Mouse (Mus musculus) megakaryocyte, adult 5-6 weeks (primary cell): ENCODE data around the gene E130311K13Rik. TPM values are rescaled to one million over a fixed set of nuclear protein-coding genes. Genes with fewer than 3 reads are reported as not detected.

ENCODE experiments used
- ATAC-seq: 2 replicates; pipeline ENCODE4 v1.8.0; 2016; ENCODE audit warnings: mild to moderate bottlenecking, inconsistent platforms; ENCODE audit not compliant: poor library complexity, severe bottlenecking
- total RNA-seq, 2 experiments: library from RNA; stranded (forward) in 1 of 2; stranded (reverse) in 1 of 2; fragments of 153-499, 151-499 nt in 1 of 2; fragments of 221-1000, 200-1000 nt in 1 of 2; gene quantifications; 2 replicates each; pipeline versions ENCODE4 v1.2.3 to v1.2.4; 2015 to 2017

E130311K13Rik gene
- total RNA-seq (2015) (1.1 and 2.1 TPM in 2 replicates), total RNA-seq (2017) (2.0 and 3.0 TPM in 2 replicates)

DNA sequence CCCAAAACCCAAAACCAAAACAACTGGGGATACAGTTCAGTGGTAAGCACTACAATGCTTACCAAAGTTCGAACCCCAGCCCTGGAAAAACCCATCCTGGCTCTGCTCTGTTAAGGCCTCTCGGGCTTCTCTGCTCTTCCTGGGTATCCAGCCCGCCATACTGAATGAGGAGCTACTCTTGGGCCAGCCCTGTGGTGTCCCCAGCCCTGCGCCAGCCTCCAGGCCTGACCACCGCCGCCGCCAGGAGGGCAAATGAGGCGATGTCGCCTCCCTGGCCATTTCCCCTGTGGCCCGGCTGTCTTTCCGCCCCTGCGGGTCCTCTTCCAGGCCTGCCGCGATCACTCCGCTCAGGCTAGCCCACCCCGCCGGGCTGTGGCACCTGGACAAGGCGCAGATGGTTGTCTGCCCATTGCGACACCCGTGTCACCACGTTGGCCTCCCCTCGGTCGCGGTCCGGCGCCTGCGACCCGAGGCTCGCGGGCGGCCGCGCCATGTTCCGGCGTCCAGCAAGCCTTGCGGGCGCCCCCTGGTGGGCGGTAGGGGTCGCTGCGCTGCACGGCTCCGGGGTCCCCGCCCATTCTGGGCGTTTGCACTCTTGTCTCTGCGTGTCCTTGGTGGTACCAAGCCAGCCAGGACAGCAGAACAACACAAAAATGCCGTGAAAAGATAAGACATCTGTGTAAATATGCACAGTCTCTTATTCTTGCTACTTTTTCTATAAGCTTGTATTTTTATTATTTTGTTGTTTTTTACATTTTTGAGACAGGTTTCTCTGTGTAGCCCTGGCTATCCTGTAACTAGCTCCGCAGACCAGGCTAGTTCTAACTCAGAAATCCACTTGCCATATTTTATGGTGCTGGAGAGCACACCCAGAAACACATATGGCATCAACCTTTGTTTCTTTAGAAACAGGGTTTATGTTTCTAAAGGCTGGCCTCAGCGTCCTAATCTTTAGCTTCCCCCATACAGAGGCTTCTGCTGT, at the start of gene E130311K13Rik:
TSS of gene E130311K13Rik (minus strand) at position 595 of the 982 bp plus-strand sequence.
- ATAC-seq, result peak; percentile 97

DNA sequence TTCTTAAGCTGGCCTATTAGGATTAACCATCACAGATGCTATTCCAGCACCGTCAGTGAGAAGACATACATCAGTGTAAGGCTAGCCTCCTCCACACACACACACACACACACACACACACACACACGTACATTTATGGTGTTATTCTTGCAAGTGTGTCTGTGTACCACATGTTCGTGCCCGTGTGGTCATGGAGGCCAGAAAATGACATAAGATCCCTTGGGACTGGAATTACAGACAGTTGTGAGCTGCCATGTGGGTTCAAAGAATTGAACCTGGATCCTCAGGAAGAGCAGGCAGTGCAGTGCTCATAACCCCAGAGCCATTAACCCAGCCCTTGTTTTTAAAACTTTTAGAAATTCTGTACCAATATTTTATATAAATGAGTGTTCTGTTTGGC, 48.6 kb upstream of the E130311K13Rik start:
- ATAC-seq, result no peak

DNA sequence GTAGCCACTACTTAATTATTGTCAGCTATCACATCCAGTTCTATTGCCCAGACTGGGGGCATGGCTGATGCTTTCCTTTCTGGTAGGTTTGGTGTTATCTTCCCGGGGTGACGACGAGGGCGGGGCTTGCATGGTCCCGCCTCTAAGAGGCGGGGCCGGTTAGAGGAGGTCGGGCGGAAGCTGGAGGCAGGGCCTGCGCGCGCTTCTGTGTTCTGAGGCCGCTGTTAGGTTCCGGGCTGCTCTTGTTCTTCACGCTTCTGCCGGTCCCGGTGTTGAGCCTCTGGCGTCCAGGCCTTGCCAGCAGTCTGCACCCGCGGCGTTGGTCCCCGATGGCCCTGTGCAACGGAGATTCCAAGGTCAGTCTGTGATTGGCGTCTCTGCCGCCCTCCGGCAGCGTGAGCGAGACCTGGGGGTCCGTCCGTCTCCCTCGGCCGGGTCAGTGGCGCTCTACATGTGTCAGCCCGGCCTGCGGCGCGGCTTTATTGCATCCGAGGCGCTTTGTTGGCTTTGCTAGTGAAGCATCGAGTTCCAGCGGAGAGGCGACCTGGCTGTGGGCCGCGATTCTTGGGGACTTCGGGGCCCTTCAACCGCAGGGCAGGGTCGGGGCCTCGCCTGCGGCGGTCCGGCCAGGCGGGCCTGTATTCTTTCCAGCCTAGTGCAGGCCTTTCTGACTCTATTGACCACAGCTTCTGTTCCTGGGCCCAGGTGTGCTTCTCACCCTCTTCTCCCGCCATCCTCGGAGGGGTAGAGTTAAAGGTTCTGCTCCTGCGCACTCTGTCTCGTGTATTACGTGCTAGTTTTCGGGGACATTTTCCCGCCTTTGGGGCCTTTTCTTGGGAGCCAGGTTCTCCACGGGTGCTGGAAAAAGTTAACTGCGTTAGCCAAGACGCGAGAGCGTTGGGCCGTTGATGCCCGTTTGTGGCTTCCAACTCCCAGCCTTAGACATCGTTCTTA, 47.0 kb upstream of the E130311K13Rik start, which contains the start of gene Gmps:
TSS of gene Gmps (plus strand) at position 152 of the 954 bp plus-strand sequence.
- peak; percentile 99 for ATAC-seq

DNA sequence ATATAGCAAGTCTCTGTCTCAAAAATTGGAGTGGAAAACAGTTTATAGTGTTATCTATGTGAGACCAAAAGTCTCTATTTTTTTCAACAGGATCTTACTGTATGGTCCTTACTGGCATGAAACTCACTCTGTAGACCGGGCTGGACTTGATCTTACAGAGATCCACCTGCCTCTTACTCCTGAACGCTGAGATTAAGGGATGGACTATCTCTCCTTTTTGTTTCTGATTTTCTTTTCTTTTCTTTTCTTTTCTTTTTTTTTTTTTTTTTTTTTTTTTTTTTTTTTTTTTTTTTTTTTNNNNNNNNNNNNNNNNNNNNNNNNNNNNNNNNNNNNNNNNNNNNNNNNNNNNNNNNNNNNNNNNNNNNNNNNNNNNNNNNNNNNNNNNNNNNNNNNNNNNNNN, 36.7 kb upstream of the E130311K13Rik start:
- no peak for ATAC-seq

GRCm38 (mm10) chr3:63964922-63965249, 35.6 kb upstream of the E130311K13Rik start:
- ATAC-seq, result no peak

DNA sequence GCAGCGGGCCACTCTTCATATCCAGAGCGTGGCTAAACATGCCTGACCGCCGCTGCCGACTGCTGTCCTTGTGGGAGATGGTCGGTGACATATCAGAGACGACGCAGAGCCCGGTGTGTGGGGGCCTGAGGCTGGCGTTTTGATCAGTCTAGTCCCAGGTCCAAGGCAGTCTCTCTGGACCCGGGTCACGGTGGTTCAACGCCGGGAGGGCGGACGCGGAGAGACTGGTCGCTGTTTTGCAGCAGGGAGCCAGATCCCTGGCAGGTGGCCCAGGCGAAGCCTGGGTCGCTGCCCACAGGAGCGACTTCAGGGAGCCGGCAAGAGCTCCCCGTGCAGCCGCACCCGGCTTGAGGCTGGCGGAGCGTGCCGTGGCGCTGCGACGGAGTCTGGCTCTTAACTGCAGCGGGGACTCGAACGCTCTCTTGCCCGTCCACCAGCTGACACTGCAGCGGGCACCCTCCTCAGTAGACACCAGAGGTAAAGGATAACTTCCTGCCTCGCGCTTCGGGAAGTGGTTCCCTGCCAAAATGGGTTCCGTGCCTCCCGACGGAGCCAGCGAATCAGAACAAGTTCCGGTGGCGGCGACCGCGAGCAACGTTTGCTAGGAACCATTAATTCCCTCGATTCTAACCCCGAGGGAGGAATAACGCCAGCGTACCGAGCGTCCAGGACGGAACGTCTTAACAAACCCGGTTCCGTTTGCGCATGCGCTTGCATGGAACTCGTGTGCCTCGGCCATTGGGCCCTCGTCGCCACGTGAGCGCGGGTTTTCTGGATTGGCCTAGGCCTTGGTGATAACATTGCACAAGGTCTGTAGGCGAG, 35.0 kb upstream of the E130311K13Rik start, which contains the start of gene Slc33a1:
TSS of gene Slc33a1 (minus strand) at position 669 of the 822 bp plus-strand sequence.
- peak; percentile 95 for ATAC-seq

DNA sequence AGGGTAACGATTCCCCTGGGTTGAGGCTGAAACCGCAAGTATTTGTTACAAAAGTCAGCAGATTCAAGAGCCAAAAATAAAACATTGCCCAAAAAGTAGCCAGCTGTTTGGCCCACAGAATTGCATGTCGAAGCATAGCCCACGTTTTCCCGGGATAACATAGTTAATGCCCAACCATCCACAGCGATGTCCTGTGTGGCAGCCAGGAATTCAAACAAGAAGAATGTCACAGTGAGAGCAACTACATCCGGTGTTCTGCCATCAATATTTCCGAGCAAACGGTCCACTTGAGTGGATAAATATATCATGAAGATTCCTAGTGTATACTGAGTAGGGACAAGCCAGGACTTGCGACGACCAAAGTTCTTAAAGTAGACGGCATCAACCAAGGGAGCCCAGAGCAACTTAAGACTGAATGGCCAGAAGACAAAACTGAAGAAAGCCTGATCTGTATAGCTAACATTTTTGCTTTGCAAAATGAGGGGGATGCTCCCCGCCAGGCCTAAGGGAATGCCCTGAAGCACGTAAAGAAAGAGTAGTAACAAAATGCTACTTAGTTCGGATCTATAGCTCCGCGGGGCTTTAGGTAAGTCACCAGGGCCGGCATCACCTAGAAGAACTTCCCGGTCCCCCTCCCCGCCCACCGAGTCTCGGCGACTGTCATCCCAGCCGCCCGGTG, 34.3 kb upstream of the E130311K13Rik start:
- ATAC-seq, result peak; percentile 36

- no peak for ATAC-seq
Measured at GRCm38 (mm10) chr3:63949837-63950236, 20.6 kb upstream of the E130311K13Rik start.

DNA sequence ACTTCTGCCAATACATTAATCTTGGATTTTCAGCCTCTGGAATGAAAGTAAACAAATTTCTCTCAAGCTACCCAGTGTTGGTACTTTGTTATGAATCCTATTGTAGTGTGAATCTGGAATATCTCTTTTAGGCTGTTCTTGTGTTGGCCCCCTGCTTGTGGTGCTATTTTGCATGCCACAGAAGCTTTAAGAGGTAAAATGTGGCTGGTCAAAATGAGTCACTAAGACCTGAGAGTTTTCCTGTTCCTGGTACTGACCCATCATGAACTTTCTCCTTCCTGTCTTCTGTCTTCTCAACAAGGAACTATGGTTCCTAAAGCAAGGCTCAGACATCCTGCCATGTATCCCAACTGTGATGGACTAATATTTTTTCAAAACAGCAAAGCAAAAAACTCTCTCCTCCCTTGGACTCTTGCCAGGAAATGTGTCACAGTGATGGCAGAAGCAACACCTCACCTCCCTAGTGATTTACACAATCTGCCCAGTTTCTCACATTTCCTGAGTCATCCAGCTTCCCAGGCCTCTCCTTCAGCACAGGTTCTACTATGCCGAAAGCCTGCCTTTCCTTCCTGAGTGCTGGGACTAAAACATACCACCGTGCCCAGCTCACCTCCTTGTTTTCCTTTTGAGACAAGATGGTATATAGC, 12.1 kb upstream of the E130311K13Rik start:
- no peak for ATAC-seq

DNA sequence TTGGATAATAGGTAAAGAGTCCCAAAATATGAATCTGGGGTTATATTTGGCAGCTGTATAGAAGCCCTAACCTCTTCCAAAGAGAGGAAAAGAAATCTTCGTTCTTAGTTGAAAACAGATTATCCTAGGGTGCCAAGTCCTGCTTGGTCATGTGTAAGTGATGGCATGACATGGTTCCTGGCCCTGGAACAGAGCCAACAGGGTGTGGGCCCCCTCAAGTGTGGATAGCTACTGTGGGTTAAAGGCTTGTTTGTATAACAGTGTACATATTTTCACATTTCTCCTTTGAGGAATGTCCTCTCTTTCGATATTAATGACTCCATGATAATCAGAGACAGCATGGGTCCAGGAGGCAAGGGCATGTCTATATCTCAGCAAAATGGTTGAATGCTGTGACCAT, 9.7 kb upstream of the E130311K13Rik start:
- no peak for ATAC-seq

DNA sequence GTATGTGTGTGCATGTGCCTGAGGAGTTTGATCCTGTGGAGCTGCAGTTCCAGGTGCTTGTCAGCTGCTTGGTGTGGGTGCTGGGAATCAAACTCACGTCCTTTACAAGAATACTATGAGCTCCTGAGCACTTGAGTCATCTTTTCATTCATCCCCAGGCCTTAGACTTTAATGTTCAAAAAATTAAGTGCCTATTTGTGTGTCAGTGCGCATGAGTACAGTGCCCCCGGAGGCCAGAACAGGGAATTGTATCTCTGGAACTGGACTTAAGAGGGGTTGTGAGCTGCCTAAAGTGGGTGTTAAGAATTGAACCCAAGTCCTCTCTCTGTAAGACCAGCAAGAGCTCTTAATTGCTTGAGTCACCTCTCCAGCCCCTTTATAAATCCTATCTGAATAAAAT, 9.6 kb downstream of the E130311K13Rik start:
- peak; percentile 72 for ATAC-seq

GRCm38 (mm10) chr3:63910301-63910700, 19.0 kb downstream of the E130311K13Rik start:
- ATAC-seq, result no peak

DNA sequence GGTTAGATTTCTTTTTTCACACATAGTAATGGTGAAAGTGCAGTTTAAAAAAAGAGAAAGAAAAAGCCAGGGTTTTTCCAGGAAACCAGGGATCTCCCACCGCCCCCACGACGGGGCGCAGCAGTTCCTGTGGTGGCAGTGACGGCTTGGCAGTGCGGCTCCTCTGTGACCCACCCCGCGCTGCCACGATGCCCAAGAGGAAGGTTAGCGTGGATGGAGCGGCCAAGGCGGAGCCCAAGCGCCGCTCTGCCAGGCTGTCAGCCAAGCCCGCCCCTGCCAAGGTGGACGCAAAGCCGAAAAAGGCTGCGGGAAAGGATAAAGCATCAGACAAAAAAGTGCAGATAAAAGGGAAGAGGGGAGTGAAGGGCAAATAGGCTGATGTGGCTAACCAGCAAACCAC, 24.0 kb downstream of the E130311K13Rik start:
- ATAC-seq, result no peak

- ATAC-seq, result no peak
Measured at GRCm38 (mm10) chr3:63904157-63904556, 25.1 kb downstream of the E130311K13Rik start.

DNA sequence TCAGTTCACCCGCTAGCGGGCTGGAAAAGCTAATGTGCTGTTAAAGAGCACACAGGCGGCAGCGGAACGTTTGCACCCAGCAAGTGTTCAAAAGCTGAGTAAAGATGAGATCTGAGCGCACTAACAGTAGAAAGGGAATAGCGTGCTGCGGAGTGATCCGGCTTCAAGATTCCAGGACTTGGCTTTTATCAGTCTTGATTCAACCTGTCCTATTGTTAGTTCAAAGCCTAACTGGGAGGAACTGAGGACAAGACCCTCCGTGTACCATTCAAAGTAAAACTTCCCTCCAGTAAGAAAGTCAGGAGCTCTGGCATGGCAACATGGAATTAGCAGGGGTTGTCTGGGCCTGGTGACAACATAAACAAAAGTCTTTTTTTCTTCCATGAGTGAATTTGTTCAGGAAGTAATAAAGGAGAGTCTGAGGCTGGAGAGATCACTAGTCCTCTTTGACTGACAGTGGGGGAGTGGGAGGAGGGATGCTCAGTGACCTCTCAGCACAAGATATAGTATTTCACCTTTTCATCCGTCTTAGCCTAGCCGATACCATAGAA, 29.2 kb downstream of the E130311K13Rik start:
- ATAC-seq, result no peak

DNA sequence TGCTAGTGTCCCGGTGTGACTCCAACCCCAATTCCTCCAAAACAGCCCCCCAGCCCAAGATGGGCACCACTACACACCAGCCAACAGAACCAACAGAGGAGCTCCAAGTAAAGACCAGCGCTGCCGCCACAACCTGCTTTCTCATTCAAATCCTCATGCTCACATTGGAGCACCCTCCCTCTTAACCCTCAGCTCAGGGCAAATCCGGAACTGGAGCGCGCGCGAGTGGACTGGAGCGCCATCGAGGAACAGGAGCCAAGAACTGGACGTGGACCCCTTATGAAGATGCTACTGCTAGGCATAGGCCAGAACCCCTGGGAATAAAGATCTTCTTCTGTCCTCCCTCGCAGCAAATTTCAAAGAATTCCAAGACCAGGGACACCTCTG, 30.0 kb downstream of the E130311K13Rik start, which contains the start of gene Plch1:
TSS of gene Plch1 (minus strand) at position 164 of the 387 bp plus-strand sequence.
- ATAC-seq, result peak; percentile 59

- ATAC-seq, result peak; percentile 56
Measured at GRCm38 (mm10) chr3:63898581-63899308, 30.5 kb downstream of the E130311K13Rik start.

GRCm38 (mm10) chr3:63897177-63897576, 32.1 kb downstream of the E130311K13Rik start:
- ATAC-seq, result no peak
